Mouse (Mus musculus) stomach, postnatal 0 days (tissue): Measurements from ENCODE around the gene Cic. TPM values are rescaled to one million over a fixed set of nuclear protein-coding genes. Genes with fewer than 3 reads are reported as not detected.
A peak's percentile ranks its signal among the peaks of the same experiment; 100 is the strongest.
"Not testable (repeated sequence)": the region's sequence is repeated elsewhere in the genome, so short reads cannot be mapped to it uniquely, and the experiment has no call there.

Source experiments
- ATAC-seq: fragments of 200-750 bp; cut with Nextera tagmentation; 2 replicates; pipeline ENCODE4 v1.8.0; 2017; ENCODE audit not compliant: low FRiP score, low TSS enrichment
- DNase-seq: peaks from one replicate; pipeline ENCODE4 v3.0.0-alpha.2; 2016; ENCODE audit warnings: low spot score
- H3K27ac ChIP-seq: fragments of 300-500 bp; sonication (generic); replicated peaks from 2 replicates; pipeline ENCODE4 v1.5.1; 2014; ENCODE audit warnings: mild to moderate bottlenecking, control low read depth
- H3K27me3 ChIP-seq: fragments of 300-500 bp; sonication (generic); 2 replicates; pipeline ENCODE4 v1.6.1; 2014; ENCODE audit warnings: low read length; ENCODE audit not compliant: control insufficient read depth, insufficient read depth
- H3K36me3 ChIP-seq: fragments of 300-500 bp; sonication (generic); 2 replicates; pipeline ENCODE4 v1.6.1; 2014; ENCODE audit warnings: low read length, mixed read lengths; ENCODE audit not compliant: control insufficient read depth, insufficient read depth
- H3K4me1 ChIP-seq: fragments of 300-500 bp; sonication (generic); replicated peaks from 2 replicates; pipeline ENCODE4 v1.6.1; 2014; ENCODE audit warnings: antibody characterized with exemption; ENCODE audit not compliant: control insufficient read depth, insufficient read depth
- H3K4me2 ChIP-seq: fragments of 300-500 bp; sonication (generic); replicated peaks from 2 replicates; pipeline ENCODE4 v1.6.1; 2014; ENCODE audit warnings: low read depth, mild to moderate bottlenecking, control low read depth, moderate library complexity
- H3K4me3 ChIP-seq: fragments of 300-500 bp; sonication (generic); 2 replicates; pipeline ENCODE4 v1.5.1; 2014; ENCODE audit warnings: low read depth, low read length, control low read depth
- H3K9ac ChIP-seq: fragments of 300-500 bp; sonication (generic); 2 replicates; pipeline ENCODE4 v1.6.1; 2014; ENCODE audit warnings: mild to moderate bottlenecking, low read length, control low read depth, mixed read lengths
- H3K9me3 ChIP-seq: fragments of 300-500 bp; sonication (generic); 2 replicates; pipeline ENCODE4 v1.6.1; 2016; ENCODE audit warnings: low read length; ENCODE audit not compliant: control insufficient read depth
- CTCF ChIP-seq: IDR thresholded peaks from 2 replicates; pipeline ENCODE4 v1.5.1; 2016; ENCODE audit warnings: antibody characterized with exemption, low read depth, mild to moderate bottlenecking, moderate library complexity
- EP300 ChIP-seq: optimal IDR thresholded peaks from 2 replicates; pipeline ENCODE3; 2016; ENCODE audit warnings: antibody characterized with exemption
- WGBS: fragments of 180-500 bp; shearing (Covaris S2); extraction: QIAGEN DNeasy Blood & Tissue Kit; methylation state at CpG from one replicate; pipeline ENCODE4 v1.1.7; 2014; 5-methylcytosine and 5-hydroxymethylcytosine counted together
- polyA plus RNA-seq: library from polyadenylated mRNA; unstranded; fragments of >200 nt; fragmentation: Nextera tagmentation; extraction: Ambion mirVana; gene quantifications from 2 replicates; pipeline ENCODE4 v1.2.1, GENCODE M21; 2015

Gene Cic
- polyA plus RNA-seq, 1 experiment from 2014 or later = 15.9 TPM

- DNase-seq (peak; percentile 98), ATAC-seq (peak; percentile 88)
- H3K36me3 ChIP-seq = peaks cover 2% of the 10 kb centered on the region; the same call in 1 of the 2 replicates
These were observed 17.1 kb upstream of the Cic start, which contains the start of gene Erf for GRCm38 (mm10) chr7:25250141-25250972. Gene Erf, minus strand, starts transcription at chr7:25250761.

GRCm38 (mm10) chr7:25251071-25251791, 16.3 kb upstream of the Cic start:
- H3K4me2 ChIP-seq = peak overlapping the region; percentile 82
- H3K9ac ChIP-seq = peak overlapping the region; percentile 90
- DNase-seq (peak; percentile 63), ATAC-seq (peak; percentile 11; the same call in 1 of the 2 replicates)
- H3K9me3 ChIP-seq = no peaks in the 10 kb centered on the region
- peak overlapping the region; percentile 92 for H3K4me3 ChIP-seq
- H3K36me3 ChIP-seq = no peaks in the 10 kb centered on the region
- H3K4me1 ChIP-seq = peaks cover 2% of the 10 kb centered on the region; the same call in 1 of the 2 replicates
- 3% methylated on average over 22 of the region's 22 CpGs for WGBS
- TF ChIP-seq CTCF (no peak), EP300 (no peak)
- peak overlapping the region; percentile 98 for H3K27ac ChIP-seq
- no peaks in the 10 kb centered on the region for H3K27me3 ChIP-seq

More at GRCm38 (mm10) chr7:25250141-25250972, 17.1 kb upstream of the Cic start, which contains the start of gene Erf:
- H3K4me1 ChIP-seq = peaks cover 2% of the 10 kb centered on the region; the same call in 1 of the 2 replicates
- no peaks in the 10 kb centered on the region for H3K9me3 ChIP-seq
- under 1% methylated on average over 64 of the region's 81 CpGs for WGBS
- H3K9ac ChIP-seq = peak within 1 kb of the TSS; percentile 90
- no peak for TF ChIP-seq EP300
- no peak for TF ChIP-seq CTCF
- peak within 1 kb of the TSS; percentile 92 for H3K4me3 ChIP-seq
- H3K27me3 ChIP-seq = no peaks in the 10 kb centered on the region
- H3K27ac ChIP-seq = peak within 1 kb of the TSS; percentile 98
- peak within 1 kb of the TSS; percentile 82 for H3K4me2 ChIP-seq

- WGBS = 24% methylated on average over 8 of the region's 8 CpGs
- Histone ChIP-seq H3K27me3 (no peaks in the 10 kb centered on the region), H3K9ac (peak overlapping the region; percentile 90), H3K36me3 (no peaks in the 10 kb centered on the region), H3K4me3 (peak overlapping the region; percentile 92; the same call in 1 of the 2 replicates), H3K27ac (peak overlapping the region; percentile 98), H3K9me3 (no peaks in the 10 kb centered on the region), H3K4me1 (peaks cover 2% of the 10 kb centered on the region; the same call in 1 of the 2 replicates), H3K4me2 (peak overlapping the region; percentile 82)
- no peak for DNase-seq
- no peak for TF ChIP-seq CTCF
- no peak for TF ChIP-seq EP300
- ATAC-seq = no peak
These were observed 15.7 kb upstream of the Cic start for GRCm38 (mm10) chr7:25251822-25252221.

- no peaks in the 10 kb centered on the region for H3K27me3 ChIP-seq
- H3K36me3 ChIP-seq = no peaks in the 10 kb centered on the region
- H3K9ac ChIP-seq = no peak overlapping the region
- H3K4me1 ChIP-seq = 0 out of 2 replicates have a peak, but pooled peaks cover under 1% of the 10 kb centered on the region
- ATAC-seq (no peak), DNase-seq (no peak)
- no peak overlapping the region for H3K27ac ChIP-seq
- no peak for TF ChIP-seq CTCF
- no peak for TF ChIP-seq EP300
- whole genome bisulfite sequencing = 80% methylated on average over 1 of the region's 1 CpGs
- no peak overlapping the region for H3K4me3 ChIP-seq
- no peaks in the 10 kb centered on the region for H3K9me3 ChIP-seq
- H3K4me2 ChIP-seq = no peak overlapping the region
These were observed 5.6 kb upstream of the Cic start for GRCm38 (mm10) chr7:25261896-25262295.

- Histone ChIP-seq H3K27ac (no peak overlapping the region), H3K4me2 (no peak overlapping the region), H3K4me3 (no peak overlapping the region), H3K36me3 (no peaks in the 10 kb centered on the region), H3K9me3 (no peaks in the 10 kb centered on the region), H3K9ac (no peak overlapping the region), H3K4me1 (peaks cover 5% of the 10 kb centered on the region; the same call in 1 of the 2 replicates), H3K27me3 (no peaks in the 10 kb centered on the region)
- WGBS = 39% methylated on average over 17 of the region's 17 CpGs
- ATAC-seq = no peak
- TF ChIP-seq CTCF (no peak), EP300 (no peak)
- no peak for DNase-seq
These were observed 3.3 kb upstream of the Cic start for GRCm38 (mm10) chr7:25263968-25264870.

GRCm38 (mm10) chr7:25265743-25266142, 1.8 kb upstream of the Cic start:
- not testable (repeated sequence) for ATAC-seq, H3K9me3 ChIP-seq

More at GRCm38 (mm10) chr7:25265743-25266142, 1.8 kb upstream of the Cic start:
- not testable (repeated sequence) for H3K27ac ChIP-seq, DNase-seq, H3K4me2 ChIP-seq, H3K9ac ChIP-seq, H3K27me3 ChIP-seq, H3K36me3 ChIP-seq, H3K4me1 ChIP-seq, H3K4me3 ChIP-seq
- 81% methylated on average over 5 of the region's 5 CpGs for WGBS
